Mouse (Mus musculus): ENCODE data around the gene Plin2. TPM values are rescaled to one million over a fixed set of nuclear protein-coding genes. Genes with fewer than 3 reads are reported as not detected.
"Not testable (repeated sequence)": the region's sequence is repeated elsewhere in the genome, so short reads cannot be mapped to it uniquely, and the experiment has no call there.

Plin2 gene
- total RNA-seq, 4 experiments from 2014 or later: 42.1 to 59.5 (median 52.5) TPM

DNA sequence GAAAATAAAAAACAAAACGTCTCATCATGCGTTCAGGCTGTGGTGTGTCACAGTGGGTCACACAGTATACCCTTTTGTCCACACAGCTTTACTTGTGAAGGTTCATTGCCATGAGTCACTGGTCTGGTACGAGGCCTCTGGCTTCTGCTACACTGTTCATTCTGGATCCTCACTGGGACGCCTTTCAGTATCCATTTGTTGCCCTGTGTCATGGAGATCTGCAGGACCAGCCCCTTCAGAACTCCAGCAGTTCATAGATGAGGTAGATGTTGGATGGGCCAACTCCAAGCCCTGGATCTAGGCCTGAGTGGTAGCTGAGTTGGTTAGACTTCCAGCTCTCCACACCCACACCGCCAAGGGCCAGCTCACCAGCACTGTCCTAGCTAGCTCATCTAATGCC, 13.9 kb upstream of the Plin2 start:
- DNase-seq (ENCODE audit: low spot score in 2 of 2): no peak

DNA sequence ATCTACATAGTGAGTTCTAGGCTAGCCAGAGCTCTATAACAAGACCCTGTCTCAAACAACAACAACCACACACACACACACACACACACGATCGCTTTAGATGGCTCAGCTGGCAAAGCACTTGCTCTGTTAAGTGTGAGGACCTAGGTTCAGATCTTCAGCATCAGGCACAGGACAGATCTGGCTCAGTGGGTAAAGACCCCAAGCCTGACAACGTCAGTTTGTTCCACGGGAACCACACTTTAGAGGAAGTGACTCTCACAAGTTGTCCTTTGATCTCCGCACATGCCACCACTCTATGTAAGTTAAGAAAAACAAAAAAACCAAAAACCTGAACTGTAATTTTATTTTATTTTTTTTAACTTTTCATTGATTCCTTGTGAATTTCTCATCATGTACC, 13.4 kb upstream of the Plin2 start:
- no peak for DNase-seq (ENCODE audit: low spot score in 2 of 2)

DNA sequence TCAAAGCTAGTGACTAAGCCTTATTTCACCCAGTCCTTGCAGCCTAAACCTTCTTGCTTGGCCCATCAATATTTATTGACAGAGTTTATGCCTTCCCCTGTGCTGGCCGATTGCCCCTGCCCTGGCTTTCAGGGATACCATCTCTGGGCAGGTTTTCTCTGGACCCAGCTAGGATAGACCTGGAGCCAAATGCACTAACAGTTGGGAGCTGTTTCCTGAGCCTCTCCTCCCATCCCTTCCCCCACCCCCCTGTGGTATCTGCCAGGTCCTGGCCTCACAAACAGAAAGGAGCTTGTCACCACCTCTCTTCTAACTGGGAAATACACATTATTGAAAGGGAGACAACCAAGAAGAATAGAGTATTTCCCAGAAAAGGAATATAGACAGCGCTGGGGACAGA, 12.0 kb upstream of the Plin2 start:
- no peak for DNase-seq (ENCODE audit: low spot score in 2 of 2)

DNA sequence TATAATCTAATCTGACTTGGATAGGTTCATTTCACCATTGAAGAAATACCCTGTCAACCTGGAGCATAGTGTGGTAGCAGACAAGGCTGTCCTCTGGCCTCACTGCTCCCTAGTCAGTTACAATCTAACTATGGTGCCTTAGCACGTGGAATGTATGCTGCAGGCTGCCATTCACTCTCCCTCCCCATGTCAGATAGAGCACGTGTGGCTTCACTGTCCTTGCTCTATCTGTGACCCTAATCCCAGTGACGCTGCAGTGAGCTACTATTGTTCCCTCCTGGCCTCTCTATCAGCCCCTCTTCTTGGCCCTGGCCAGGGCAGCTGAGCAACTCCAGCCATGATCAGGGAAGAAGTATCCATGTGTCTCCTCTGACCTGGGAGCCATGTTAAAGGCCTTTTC, 11.6 kb upstream of the Plin2 start:
- no peak for DNase-seq (ENCODE audit: low spot score in 2 of 2)

DNA sequence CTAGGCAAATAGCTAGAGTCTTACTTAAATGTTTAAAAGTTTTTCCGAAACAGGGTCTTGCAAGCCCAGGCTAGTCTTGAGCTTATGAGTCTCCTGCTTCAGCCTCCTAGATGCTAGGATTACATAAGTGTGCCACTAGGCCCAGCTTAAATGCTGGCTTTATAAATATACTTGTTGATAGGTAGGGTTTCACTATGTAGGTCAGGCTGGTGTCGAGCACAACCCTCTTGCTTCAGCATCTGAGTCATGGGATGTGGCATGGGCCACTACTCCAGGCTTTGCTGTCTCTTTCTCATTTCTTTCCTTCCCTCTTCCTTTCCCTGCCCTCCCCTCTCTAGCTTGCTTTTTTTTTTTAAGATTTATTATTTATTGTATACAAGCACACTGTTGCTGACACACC, 9.8 kb upstream of the Plin2 start:
- no peak for DNase-seq (ENCODE audit: low spot score in 2 of 2)

DNA sequence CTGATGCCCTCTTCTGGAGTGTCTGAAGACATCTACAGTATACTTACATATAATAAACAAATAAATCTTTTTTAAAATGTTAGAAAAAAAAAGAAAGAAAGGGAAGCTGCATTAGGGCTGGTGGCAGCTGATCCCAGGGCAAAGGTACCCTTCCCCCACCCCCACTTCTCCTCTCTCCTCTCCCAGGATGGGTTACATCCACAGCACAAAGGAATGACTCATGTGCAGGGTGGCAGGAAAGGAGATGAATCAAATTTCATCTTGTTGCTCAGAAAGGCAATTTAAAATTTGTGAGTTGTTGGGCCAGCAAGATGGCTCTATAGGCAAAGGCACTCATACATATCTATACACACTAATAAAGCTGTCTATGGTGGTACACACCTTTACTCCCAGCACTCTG, 6.9 kb upstream of the Plin2 start:
- DNase-seq (ENCODE audit: low spot score in 2 of 2): no peak

DNA sequence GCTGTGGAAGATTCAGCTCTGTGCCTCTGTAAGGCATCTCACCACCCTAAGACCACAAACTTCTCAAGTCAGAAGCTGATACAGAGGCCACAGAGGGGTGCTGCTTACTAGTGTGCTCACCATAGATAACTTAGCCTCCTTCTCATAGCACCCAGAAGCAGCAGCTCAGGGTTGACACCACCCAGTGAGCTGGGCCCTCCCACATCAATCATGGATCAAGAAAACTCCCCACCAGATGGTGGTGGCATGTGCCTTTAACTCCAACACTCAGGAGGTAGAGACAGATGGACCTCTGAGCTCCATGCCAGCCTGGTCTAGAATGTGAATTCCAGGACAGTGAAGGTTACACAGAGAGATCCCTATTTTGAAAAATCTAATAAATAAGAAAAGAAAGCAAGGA, 4.9 kb upstream of the Plin2 start:
- DNase-seq (ENCODE audit: low spot score in 2 of 2): not testable (repeated sequence)

DNA sequence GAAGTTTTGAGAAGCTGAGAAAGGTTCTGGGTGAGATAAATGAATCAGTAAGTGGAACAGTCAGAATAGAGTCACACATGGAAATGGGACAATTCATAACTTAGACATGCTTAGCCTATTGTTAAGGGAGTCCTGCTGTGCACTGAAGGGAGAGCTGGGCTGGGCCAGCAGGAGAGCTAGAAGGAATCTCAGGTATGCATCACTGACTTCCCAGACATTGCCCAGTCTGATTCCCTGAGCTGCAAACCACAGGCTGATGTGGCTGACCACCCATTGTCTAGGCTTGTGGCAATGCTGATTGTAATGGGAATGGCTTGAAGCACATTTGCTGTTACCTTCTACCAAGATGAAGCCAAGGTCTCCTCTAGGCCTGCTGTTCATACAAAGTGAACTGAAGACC, 4.3 kb upstream of the Plin2 start:
- not testable (repeated sequence) for DNase-seq (ENCODE audit: low spot score in 2 of 2)

DNA sequence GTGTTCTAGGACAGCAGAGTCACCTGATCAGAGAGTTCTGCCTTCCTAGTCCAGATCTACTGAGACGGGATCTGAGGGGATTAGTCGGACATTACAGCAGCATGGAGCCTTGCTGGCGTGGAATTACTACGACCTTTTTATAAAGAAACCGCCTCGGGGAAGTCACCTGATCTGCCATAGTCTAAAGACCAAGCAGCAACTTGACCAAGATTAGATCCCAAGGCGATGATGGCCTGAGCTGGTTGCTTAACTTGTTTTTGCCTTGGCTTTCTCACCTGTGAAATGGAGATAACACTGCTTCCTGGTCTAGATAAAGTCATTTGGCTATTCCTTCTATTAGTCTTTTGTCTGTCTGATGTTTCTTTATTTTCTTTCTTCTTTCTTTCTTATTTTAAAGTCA, 2.6 kb upstream of the Plin2 start:
- DNase-seq (ENCODE audit: low spot score in 2 of 2): no peak

DNA sequence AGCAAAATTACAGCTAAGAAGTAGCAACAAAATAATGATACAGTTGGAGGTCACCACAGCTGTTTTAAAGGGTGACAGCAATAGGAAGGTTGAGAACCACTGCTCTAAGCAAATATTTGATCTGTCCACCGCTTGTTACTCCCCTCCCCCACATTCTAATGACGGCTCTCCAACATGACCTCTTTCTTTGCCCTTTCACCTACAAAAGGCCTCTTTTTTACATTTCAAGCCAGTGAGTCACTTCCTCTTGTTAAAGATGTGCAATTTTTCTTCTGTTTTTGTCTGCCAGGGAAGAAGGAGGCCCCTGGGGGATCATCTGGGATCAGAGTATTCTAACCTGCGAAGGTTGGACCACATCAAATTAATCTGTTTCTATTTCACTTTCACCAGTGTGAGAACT, 1.9 kb upstream of the Plin2 start:
- no peak for DNase-seq (ENCODE audit: low spot score in 2 of 2)

DNA sequence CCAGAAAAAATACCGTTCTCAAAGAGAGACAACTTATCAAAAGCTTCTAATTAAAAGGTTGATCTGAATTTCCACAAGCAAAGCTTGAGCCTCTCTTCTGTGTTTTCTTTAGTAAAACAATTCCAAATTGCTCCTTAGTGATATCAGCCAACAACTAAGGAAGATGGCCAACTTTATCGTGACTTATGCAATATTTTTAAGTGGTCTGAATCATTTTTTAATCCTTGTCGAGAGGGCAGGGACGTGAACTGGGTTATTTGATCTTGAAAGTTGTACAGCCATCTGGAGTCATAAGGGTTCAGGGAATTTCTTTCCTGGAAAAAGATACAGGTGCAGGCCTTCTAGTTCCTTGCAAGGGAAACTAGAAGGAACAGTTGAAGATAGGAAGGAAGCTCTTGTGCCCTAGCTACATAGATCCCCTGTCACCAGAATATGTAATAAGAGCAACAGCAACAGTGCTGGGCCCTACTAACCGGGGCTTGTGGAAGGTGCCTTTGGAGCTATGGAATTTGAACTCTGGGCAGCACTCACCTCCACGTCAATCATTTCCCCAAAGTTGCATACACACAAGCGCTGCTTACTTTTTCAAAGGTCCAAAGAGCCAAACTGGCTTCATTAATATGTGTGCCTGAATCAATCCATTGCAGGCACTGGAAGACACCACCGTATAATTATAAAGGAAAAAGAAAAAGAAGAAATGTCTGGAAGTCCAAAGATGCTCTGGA, 884 bp upstream of the Plin2 start:
- no peak for DNase-seq (ENCODE audit: low spot score in 2 of 2)

DNA sequence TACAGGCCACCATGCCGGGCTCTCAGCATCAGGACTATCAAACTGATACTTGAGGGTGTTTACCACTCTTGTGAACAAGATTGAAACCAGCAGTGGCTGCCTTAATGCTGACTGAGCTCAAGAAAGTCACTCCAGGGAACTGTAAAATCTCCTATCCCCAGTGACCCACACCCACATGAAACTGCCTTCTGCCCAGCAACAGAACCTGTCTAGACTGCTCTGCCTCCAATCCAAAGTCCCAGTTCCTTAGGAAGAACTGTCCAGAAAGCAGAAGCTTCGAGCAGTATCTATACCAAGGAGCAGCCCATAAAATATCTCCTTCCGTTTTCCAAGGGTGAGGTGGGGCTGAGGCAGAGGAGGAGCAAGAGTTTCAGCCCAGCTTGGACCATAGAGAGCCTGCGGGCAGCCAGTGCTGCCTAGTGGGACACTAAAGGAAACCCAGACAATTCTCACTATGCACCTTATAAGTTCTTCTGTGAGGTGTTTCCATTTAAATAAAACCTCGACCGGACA, 563 bp downstream of the Plin2 start:
- not testable (repeated sequence) for DNase-seq (ENCODE audit: low spot score in 2 of 2)

DNA sequence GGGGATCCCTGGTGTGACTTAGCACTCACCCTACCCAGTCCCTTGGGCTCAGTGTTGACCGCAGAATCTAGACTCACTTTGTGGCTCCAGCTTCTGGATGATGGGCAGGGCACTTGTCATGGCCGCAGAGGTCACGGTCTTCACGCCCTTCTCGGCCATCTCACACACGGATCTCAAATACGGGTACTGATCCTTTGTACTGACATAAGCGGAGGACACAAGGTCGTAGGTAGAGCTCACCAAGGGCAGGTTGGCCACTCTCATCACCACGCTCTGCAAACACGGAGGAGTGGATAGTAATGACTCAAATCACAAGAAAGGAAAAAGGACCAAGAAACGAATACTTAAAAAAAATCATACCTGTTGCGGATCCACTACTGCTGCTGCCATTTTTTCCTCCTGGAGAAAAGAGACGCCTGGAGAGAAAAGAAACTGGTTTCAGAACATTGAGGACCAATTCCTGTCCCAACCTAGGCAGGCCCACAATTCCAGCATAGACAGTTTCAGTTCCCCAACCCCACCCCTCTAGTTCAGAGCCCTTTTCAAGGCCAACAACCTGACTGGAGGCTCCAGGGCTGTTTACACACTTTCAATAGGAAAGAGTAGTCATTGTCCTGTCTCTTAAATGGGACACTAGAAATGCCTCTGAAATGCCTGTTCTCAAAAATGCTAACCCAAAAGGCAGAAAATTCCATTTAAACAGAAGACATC, 1.4 kb downstream of the Plin2 start:
- DNase-seq (ENCODE audit: low spot score in 2 of 2): no peak

DNA sequence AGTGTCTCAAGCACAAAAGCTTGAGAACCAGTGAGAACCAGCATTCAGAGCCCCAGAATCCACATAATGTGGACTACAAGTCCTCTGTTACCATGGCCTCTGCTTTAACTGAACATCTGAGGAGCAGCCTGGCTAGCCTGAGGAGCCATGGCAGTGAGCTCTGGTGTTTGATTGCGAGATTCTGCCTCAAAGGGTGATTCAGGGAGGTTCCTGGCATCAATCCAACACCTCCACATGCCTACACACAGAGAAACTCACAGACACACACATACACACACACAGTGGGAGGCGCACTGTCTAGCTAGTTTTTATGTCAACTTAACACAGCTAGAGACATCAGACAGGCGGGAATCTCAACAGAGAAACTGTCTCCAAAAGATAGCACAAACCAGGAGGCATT, 4.3 kb downstream of the Plin2 start:
- DNase-seq (ENCODE audit: low spot score in 2 of 2): no peak

DNA sequence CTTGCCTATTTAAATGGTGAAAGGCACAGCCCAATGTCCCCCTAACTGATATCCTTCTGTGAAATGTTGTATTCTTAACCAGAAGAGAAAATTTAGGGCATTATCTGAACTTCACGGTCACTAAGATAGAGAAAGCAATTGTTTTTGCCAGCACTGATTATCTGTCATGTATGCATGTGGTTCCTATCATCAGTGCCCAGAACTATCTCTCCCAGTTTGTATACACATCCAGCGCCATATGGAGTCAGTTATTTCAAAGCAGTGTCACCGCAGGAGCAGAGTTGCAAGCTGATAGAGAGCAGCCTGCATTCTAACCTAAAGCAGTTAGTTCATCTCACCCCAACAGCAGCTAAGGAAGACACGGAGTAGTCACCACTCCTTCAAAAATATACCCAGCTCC, 5.9 kb downstream of the Plin2 start:
- DNase-seq (ENCODE audit: low spot score in 2 of 2): no peak

DNA sequence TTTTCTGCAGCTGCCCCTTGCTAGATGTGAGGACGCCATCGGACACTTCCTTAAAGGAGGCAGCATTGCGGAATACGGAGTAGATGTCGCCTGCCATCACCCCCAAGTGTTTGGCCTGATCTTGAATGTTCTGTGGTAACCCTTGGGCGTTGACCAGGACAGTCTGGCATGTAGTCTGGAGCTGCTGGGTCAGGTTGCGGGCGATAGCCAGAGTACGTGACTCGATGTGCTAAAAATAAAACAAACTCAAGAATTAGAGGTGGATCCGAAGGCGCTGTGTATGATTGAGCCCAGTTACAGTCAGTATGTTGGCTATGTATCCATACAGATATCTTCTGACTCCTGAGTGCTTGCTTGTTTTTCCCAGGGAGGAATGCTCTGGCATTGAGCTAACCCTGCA, 12.7 kb downstream of the Plin2 start:
- peak; percentile 65 to 81 for DNase-seq (ENCODE audit: low spot score in 2 of 2)

DNA sequence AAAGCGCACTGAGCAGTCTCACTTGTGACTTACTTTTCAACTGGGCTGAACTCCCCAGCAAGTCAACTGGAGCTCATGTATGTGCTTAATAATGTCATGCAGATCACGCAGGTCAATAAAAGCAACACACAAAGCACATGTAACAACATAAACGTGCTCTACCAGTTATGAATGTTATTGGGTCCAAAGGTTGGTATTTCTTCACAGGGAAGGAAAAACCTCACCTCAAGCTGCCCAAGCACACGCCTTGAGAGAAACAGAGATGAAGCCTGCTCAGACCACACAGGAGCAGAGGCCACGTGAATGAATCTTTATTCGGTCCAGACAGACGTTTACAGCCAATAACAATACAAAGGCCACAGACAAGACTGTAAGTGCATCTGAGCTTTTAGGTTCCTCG, 13.4 kb downstream of the Plin2 start:
- not testable (repeated sequence) for DNase-seq (ENCODE audit: low spot score in 2 of 2)

DNA sequence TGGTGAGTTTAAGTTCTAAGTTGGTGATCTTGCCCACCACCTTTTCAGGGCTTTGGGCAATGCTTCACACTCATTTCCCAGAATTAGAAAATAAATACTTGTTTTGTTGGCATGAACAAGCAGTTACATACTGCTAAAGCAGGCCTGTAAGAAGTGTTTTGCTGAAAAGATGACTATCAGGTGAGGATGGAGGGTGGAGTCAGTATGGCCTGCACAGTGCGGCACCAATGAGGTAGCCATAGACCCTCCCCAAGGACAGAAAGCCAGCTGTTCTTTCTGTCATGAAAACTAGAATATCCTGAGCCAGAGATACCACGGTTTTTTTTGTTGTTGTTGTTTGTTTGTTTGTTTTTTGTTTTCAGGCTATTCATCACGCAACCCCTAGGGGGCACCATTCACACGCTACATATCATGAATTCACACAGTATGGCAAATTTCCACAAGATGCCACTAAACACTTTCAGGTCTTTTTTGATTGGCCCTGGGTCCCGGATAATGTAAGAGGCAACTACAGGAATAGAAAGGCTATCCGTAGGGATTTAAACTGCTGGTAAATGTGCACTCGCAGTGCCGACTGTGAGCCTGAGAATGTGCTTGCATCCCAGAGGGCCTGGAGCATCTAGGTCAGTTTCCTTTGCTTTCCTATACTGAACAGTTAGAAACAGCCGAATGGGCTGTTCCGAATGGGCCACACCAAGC, 18.0 kb downstream of the Plin2 start:
- no peak for DNase-seq (ENCODE audit: low spot score in 2 of 2)

DNA sequence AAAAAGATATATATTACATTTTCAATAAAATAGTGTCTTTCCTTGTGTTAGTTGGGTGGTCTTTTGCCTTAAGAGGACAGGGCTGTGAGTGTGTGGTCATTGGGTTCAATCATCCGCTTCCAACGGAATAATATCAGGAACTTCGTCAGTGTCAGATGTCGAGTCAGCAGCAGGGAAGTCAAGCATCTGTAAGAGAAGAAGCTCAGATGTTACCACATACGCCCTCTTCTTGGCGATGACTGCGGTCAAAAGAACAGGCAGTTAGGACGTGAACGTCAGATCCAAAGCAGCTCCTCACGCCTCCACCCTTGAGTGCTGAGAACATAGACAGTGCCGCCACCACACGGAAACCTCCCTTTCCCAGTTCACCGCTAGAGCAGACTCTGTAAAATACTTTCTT, 21.5 kb downstream of the Plin2 start:
- DNase-seq (ENCODE audit: low spot score in 2 of 2): not testable (repeated sequence)

DNA sequence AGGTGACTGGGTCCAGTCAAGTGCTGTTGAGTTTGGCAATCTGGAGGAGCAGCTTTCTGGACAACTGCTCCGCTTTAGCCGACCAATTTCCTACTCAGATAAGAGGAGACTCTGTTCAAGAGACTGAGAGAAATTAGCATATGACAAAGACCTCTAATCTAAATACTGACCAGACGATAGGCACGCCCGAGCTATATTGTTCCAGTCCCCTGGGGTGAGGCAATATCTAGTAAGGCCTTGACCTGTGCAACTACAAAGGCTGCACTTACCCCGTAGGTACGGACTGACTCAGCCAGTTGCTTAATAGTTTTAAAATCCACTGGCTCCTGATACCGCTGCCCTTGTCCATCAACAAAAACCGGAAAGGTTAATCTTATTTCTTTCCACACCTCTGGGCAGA, 32.3 kb downstream of the Plin2 start:
- DNase-seq (ENCODE audit: low spot score in 2 of 2): not testable (repeated sequence)

DNA sequence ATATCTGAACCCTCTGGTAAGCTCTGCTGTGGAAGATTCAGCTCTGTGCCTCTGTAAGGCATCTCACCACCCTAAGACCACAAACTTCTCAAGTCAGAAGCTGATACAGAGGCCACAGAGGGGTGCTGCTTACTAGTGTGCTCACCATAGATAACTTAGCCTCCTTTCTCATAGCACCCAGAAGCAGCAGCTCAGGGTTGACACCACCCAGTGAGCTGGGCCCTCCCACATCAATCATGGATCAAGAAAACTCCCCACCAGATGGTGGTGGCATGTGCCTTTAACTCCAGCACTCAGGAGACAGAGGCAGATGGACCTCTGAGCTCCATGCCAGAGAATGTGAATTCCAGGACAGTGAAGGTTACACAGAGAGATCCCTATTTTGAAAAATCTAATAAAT, 35.0 kb downstream of the Plin2 start:
- DNase-seq (ENCODE audit: low spot score in 2 of 2): not testable (repeated sequence)

DNA sequence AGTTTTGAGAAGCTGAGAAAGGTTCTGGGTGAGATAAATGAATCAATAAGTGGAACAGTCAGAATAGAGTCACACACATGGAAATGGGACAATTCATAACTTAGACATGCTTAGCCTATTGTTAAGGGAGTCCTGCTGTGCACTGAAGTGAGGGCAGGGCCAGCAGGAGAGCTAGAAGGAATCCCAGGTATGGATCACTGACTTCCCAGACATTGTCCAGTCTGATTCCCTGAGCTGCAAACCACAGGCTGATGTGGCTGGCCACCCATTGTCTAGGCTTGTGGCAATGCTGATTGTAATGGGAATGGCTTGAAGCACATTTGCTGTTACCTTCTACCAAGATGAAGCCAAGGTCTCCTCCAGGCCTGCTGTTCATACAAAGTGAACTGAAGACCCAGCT, 35.5 kb downstream of the Plin2 start:
- DNase-seq (ENCODE audit: low spot score in 2 of 2): not testable (repeated sequence)

Data from gastrocnemius, adult 8-10 months (tissue).